Mouse (Mus musculus): Measurements from ENCODE around the gene Slc5a5. TPM values are rescaled to one million over a fixed set of nuclear protein-coding genes. Genes with fewer than 3 reads are reported as not detected.

Gene Slc5a5
- total RNA-seq, 2 experiments from 2014 or later: 0.17 TPM; not detected in 1

- peak; percentile 26 for ATAC-seq (replicated peaks; ENCODE audit: low FRiP score, poor library complexity, severe bottlenecking)
Observed at GRCm38 (mm10) chr8:70841147-70842072, 51.1 kb downstream of the Slc5a5 start.

GRCm38 (mm10) chr8:70840590-70840989 is 52.0 kb downstream of the Slc5a5 start:
- no peak for ATAC-seq (replicated peaks; ENCODE audit: low FRiP score, poor library complexity, severe bottlenecking)

DNA sequence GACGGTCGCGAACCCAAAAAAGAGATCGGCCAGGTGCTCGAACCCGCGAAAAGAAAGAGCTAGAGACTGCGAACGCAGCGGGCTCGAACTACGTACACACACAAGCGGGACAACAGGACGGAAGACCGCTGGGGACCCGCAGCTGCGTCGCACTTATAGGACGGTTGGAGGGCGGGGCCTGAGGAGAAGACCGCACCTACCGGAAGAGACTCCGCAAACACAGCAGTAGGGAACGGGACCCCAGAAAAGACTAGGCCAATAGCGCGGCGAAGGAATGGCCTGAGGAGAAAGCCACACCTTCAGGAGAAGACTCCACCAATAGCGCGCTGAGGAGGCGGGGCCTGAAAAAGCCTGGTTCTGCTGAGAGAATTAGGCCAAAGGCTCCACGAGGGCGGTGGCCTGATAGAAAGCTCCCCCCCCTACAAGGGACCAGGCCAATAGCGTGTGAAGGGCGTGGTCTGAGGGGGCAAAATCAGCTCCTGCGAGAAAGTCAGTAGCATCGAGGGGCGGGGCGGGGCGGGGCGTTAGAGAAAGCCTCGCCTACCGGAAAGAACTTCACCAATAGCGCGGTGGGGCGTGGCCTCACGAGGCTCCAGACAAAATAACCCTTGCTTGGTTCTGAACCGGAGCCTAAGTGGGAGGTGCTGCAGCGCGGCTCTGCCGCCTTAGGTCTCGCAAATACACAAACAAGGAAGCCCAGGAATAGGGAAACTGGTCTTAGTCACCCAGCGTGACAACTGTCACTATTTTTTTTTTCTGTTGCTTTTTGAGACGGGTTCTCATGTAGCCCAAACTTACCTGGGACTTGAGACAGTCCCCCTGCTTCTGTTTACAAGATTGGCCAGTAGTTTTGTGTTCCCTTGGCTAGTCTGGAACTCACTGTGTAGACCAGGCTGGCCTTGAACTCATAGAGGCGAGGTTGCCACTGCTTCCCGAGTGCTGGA is 52.9 kb downstream of the Slc5a5 start, which contains the start of gene Arrdc2:
Gene Arrdc2 (minus strand): TSS at position 313 of the 944 bp plus-strand sequence.
- peak; percentile 61 for ATAC-seq (replicated peaks; ENCODE audit: low FRiP score, poor library complexity, severe bottlenecking)

DNA sequence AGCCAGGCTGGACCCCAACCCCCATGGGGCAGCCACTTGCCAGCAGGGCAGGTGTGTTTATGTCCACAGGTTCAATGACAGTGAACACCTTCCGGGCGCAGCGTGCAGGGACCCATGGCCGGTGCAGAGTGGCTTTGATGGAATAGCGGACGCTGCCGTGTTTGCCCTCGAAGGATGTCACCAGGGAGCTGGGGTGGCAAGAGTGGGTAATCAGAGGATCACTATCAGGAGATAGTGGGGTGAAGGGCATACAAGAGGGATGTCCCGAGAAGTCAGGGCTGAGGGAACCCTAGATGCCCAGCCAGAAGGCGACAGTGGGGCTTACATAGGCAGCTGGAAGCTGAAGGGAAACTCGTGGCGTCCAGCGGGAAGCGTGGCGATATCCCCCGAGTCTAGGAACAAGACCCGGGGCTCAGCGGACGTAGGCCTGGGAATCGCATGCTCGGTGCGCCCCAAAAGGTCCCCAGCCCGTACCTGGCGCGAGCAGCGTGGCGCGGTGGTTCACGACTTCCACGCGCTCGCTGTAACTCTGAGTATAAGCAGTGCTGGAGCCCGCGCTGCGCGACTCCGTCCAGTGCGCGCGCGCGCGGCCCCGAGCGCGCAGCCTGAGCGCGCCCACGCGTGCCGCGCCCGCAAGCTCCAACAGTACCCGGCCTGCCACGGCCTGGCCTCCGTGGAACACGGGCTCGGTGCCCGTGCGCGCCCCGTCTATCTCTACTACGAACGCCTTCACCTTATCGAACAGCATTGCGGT is 53.7 kb downstream of the Slc5a5 start:
- ATAC-seq (replicated peaks; ENCODE audit: low FRiP score, poor library complexity, severe bottlenecking): no peak

DNA sequence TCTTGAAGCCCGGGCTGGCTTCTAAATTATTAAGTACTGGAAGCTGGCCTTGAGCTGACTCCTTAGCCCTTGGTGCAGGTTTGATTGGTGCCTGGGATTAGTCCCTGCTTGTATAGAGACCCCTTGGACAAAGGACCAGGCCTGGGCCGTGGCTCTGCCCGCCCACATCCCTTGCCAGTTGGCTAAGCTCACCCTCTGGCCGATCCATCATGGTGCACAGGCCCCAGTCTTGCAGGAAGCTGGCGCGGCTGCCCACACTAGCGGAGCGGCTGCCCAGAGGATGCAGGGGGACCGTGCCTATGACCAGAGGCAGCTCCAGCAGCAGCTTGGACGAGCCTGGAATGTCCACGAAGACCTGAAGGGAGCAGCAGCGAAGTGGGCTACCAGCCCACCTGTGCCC is 55.9 kb downstream of the Slc5a5 start:
- ATAC-seq (replicated peaks; ENCODE audit: low FRiP score, poor library complexity, severe bottlenecking): no peak

GRCm38 (mm10) chr8:70834071-70834470 is 58.5 kb downstream of the Slc5a5 start:
- no peak for ATAC-seq (replicated peaks; ENCODE audit: low FRiP score, poor library complexity, severe bottlenecking)

DNA sequence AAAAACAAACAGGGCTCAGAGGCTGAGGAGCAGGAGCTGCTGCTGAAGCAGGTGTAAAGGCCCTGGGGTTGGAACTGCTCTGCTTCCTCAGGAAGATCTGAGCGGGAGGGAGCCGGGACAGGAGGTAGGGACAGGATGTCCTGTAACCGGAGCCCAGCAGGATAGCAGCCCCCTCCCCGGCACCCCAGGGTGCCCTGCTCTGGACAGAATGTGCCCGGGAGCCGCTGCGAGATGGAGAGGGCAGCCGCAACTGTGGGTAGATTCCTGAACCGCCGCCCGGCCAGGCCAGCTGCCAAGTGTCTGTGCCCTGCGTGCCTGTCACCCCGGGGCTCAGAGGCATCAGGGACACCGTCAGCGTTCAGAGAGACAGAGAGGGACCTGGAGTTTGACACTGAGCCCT is 59.0 kb downstream of the Slc5a5 start:
- peak; percentile 38; the same call in 1 of the 2 replicates for ATAC-seq (replicated peaks; ENCODE audit: low FRiP score, poor library complexity, severe bottlenecking)

DNA sequence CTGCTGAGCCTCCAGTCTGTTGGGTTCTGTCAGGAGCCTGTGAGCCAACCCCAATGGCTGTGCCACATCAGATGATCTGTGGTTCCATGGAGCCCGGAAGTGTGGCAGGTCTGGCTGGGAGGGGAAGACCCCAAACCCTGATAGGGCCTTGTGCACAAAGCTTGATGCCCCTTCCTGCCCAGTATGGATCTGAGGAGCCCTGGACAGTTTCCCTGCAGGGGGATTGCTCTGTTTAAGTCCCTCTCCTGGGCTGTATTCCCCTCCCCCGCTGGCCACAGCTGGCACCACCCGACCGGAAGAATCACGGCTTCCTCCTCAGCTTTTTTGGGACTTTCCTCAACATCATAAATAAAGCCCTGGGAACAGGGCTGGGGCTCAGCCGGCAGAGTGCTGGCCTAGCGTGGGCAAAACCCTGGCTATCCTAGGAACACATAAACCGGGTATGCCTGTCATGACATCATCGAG is 59.5 kb downstream of the Slc5a5 start:
- ATAC-seq (replicated peaks; ENCODE audit: low FRiP score, poor library complexity, severe bottlenecking): no peak

Other genes starting within 250 kb of the Slc5a5 start
- 1.2 and 5.9 TPM in 2 replicates for gene Pgpep1, start 232.4 kb downstream of the Slc5a5 start, total RNA-seq (2015; ENCODE audit: low replicate concordance)
- 0.28 and 1.4 TPM in 2 replicates for gene Pgpep1, start 232.4 kb downstream of the Slc5a5 start, total RNA-seq (2017; ENCODE audit: low replicate concordance)
- 41.1 and 51.6 TPM in 2 replicates for gene Lsm4, start 219.5 kb downstream of the Slc5a5 start, total RNA-seq (2015; ENCODE audit: low replicate concordance)
- gene Lsm4, start 219.5 kb downstream of the Slc5a5 start, total RNA-seq (2017; ENCODE audit: low replicate concordance): 20.9 and 26.2 TPM in 2 replicates
- gene Jund, start 193.8 kb downstream of the Slc5a5 start, total RNA-seq (2015; ENCODE audit: low replicate concordance): 29.2 and 53.9 TPM in 2 replicates
- 52.2 and 61.9 TPM in 2 replicates for gene Jund, start 193.8 kb downstream of the Slc5a5 start, total RNA-seq (2017; ENCODE audit: low replicate concordance)
- not detected in 2 replicates for gene Iqcn, start 189.3 kb downstream of the Slc5a5 start, total RNA-seq (2015; ENCODE audit: low replicate concordance)
- gene Iqcn, start 189.3 kb downstream of the Slc5a5 start, total RNA-seq (2017; ENCODE audit: low replicate concordance): not detected in 2 replicates
- gene Gm3336, start 174.2 kb downstream of the Slc5a5 start, total RNA-seq (2015; ENCODE audit: low replicate concordance): not detected in 2 replicates
- not detected in 2 replicates for gene Gm3336, start 174.2 kb downstream of the Slc5a5 start, total RNA-seq (2017; ENCODE audit: low replicate concordance)
- not detected in 2 replicates for gene Pde4c, start 169.0 kb downstream of the Slc5a5 start, total RNA-seq (2015; ENCODE audit: low replicate concordance)
- gene Pde4c, start 169.0 kb downstream of the Slc5a5 start, total RNA-seq (2017; ENCODE audit: low replicate concordance): not detected in 2 replicates
- not detected in 2 replicates for gene Rab3a, start 138.1 kb downstream of the Slc5a5 start, total RNA-seq (2015; ENCODE audit: low replicate concordance)
- 1.5 TPM in 1 of 2 replicates, not detected in the other for gene Rab3a, start 138.1 kb downstream of the Slc5a5 start, total RNA-seq (2017; ENCODE audit: low replicate concordance)
- gene Mpv17l2, start 131.8 kb downstream of the Slc5a5 start, total RNA-seq (2015; ENCODE audit: low replicate concordance): 8.2 and 9.6 TPM in 2 replicates
- gene Mpv17l2, start 131.8 kb downstream of the Slc5a5 start, total RNA-seq (2017; ENCODE audit: low replicate concordance): 3.8 and 6.4 TPM in 2 replicates
- 4.8 and 12.1 TPM in 2 replicates for gene Pik3r2, start 116.0 kb downstream of the Slc5a5 start, total RNA-seq (2015; ENCODE audit: low replicate concordance)
- 5.9 and 6.3 TPM in 2 replicates for gene Pik3r2, start 116.0 kb downstream of the Slc5a5 start, total RNA-seq (2017; ENCODE audit: low replicate concordance)
- 21.7 and 29.2 TPM in 2 replicates for gene Mast3, start 87.7 kb downstream of the Slc5a5 start, total RNA-seq (2015; ENCODE audit: low replicate concordance)
- 3.9 and 5.4 TPM in 2 replicates for gene Mast3, start 87.7 kb downstream of the Slc5a5 start, total RNA-seq (2017; ENCODE audit: low replicate concordance)
- not detected in 2 replicates for gene Il12rb1, start 84.3 kb downstream of the Slc5a5 start, total RNA-seq (2015; ENCODE audit: low replicate concordance)
- 0.14 and 0.51 TPM in 2 replicates for gene Il12rb1, start 84.3 kb downstream of the Slc5a5 start, total RNA-seq (2017; ENCODE audit: low replicate concordance)
- 15.0 and 25.7 TPM in 2 replicates for gene Arrdc2, start 53.0 kb downstream of the Slc5a5 start, total RNA-seq (2015; ENCODE audit: low replicate concordance)
- gene Arrdc2, start 53.0 kb downstream of the Slc5a5 start, total RNA-seq (2017; ENCODE audit: low replicate concordance): 18.1 and 30.8 TPM in 2 replicates
- gene Kcnn1, start 29.5 kb downstream of the Slc5a5 start, total RNA-seq (2015; ENCODE audit: low replicate concordance): not detected in 2 replicates
- gene Kcnn1, start 29.5 kb downstream of the Slc5a5 start, total RNA-seq (2017; ENCODE audit: low replicate concordance): not detected in 2 replicates
- 12.3 and 14.2 TPM in 2 replicates for gene Ccdc124, start 18.8 kb downstream of the Slc5a5 start, total RNA-seq (2015; ENCODE audit: low replicate concordance)
- gene Ccdc124, start 18.8 kb downstream of the Slc5a5 start, total RNA-seq (2017; ENCODE audit: low replicate concordance): 11.7 and 13.4 TPM in 2 replicates
- gene Rpl18a, start 4.7 kb upstream of the Slc5a5 start, total RNA-seq (2015; ENCODE audit: low replicate concordance): 1,597 and 1,896 TPM in 2 replicates
- gene Rpl18a, start 4.7 kb upstream of the Slc5a5 start, total RNA-seq (2017; ENCODE audit: low replicate concordance): 369 and 492 TPM in 2 replicates
- 2.3 and 4.0 TPM in 2 replicates for gene Map1s, start 13.2 kb upstream of the Slc5a5 start, total RNA-seq (2015; ENCODE audit: low replicate concordance)
- gene Map1s, start 13.2 kb upstream of the Slc5a5 start, total RNA-seq (2017; ENCODE audit: low replicate concordance): 2.2 and 3.1 TPM in 2 replicates